Mouse (Mus musculus): Measurements from ENCODE around the gene Cd70. TPM values are rescaled to one million over a fixed set of nuclear protein-coding genes. Genes with fewer than 3 reads are reported as not detected.

The Cd70 gene
- polyA plus RNA-seq (2014; fragmentation: Illumina TruSeq; extraction: RNeasy Lipid Tissue Mini Kit (QIAGEN cat#74804); ENCODE audit: low read depth, low replicate concordance), result not detected

DNA sequence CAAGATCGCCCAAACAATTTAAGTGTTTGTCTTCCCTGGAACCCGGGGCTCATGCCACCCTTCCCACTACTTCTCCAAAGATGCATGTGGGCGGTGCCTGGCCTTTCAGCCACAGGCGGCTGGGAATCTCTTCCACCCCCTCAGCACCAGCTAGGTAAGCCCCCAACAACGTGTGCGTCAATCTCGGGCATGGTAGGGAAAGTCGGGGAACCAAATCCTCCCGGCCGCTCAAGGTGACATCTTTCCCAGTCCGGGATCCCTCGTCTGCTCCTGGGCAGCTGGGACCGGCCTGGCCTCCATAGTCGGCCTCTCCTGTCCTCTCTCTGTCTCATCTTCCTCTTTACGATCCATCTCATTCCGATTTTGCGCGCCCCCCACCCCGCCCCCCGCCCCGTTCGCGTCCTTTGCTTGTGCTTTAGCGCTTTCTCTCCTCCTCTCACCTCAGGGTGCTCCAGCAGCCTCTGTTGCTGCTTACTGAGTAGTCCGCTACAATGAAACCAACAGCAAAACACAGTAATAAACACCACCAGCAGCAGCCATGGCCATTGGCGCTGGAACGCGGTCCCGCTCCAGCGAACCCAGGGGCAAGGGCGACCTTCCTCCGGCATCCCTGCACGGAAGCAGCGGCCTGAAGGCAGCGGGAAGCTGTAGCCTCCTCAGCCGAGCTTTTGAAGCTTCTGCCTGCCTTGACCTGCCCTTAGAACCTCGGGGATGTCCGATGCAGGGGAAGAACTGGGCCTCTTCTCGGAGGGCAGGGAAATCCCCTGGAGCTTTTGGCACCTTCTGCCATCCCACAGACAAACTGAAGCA, at the start of gene Cd70:
Gene Cd70, minus strand, starts transcription at position 784 of the 810 bp plus-strand sequence.

DNA sequence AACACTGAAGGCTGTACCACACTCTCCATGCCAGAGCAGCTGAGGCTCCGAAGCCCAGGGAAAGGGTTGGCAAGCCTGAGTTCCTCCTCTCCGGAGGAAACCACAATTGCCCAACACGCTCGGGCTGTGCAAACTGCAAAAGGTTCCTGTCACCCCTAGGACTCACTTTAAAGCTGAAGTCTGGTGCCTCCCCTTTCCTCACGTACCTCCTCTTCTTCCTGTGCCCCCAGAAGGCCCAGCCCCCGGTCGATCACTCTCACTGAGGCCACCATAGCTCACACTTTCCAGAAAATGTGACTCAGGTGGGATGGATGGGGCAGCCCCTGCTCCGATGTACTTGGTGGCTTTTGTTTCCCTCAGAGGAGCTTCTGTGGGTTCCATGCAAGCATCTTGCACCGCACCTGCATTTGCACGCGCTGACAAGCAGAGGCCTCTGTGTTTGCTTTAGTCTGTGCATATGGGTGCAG, 44.5 kb upstream of the Cd70 start, which contains the start of gene Tnfsf14:
Gene Tnfsf14, minus strand, starts transcription at position 137 of the 467 bp plus-strand sequence.

DNA sequence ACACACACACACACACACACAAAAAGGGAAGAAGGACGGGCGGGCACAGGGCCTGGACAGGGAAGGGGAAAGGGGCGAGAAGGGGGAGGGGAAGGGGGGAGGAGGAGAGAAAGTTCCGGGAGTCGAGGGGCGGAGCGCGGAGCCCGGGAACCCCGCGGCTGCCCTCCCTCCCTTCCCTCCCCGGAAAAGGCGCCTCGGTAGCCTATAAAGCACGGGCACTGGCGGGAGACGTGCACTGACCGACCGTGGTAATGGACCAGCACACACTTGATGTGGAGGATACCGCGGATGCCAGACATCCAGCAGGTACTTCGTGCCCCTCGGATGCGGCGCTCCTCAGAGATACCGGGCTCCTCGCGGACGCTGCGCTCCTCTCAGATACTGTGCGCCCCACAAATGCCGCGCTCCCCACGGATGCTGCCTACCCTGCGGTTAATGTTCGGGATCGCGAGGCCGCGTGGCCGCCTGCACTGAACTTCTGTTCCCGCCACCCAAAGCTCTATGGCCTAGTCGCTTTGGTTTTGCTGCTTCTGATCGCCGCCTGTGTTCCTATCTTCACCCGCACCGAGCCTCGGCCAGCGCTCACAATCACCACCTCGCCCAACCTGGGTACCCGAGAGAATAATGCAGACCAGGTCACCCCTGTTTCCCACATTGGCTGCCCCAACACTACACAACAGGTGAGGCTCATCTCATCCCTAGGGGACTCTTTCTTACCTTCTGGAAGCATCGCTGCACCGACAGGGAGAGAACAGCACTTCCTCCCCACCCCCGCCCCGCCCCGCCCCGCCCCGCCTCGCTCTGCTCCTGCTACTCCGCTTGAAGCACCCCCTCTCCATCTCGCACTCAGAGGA, 44.2 kb downstream of the Cd70 start, which contains the start of gene Tnfsf9:
Gene Tnfsf9, plus strand, starts transcription at position 145 of the 854 bp plus-strand sequence.

Other genes with a start within 250 kb of the Cd70 start
- 23.8 TPM for gene Mllt1, start 214.4 kb downstream of the Cd70 start, polyA plus RNA-seq (2014; fragmentation: Illumina TruSeq; extraction: RNeasy Lipid Tissue Mini Kit (QIAGEN cat#74804); ENCODE audit: low read depth, low replicate concordance)
- gene Acer1, start 167.7 kb downstream of the Cd70 start, polyA plus RNA-seq (2014; fragmentation: Illumina TruSeq; extraction: RNeasy Lipid Tissue Mini Kit (QIAGEN cat#74804); ENCODE audit: low read depth, low replicate concordance), result not detected
- gene Clpp, start 159.5 kb downstream of the Cd70 start, polyA plus RNA-seq (2014; fragmentation: Illumina TruSeq; extraction: RNeasy Lipid Tissue Mini Kit (QIAGEN cat#74804); ENCODE audit: low read depth, low replicate concordance), result 107 TPM
- 73.4 TPM for gene Alkbh7, start 152.4 kb downstream of the Cd70 start, polyA plus RNA-seq (2014; fragmentation: Illumina TruSeq; extraction: RNeasy Lipid Tissue Mini Kit (QIAGEN cat#74804); ENCODE audit: low read depth, low replicate concordance)
- not detected for gene Pspn, start 149.8 kb downstream of the Cd70 start, polyA plus RNA-seq (2014; fragmentation: Illumina TruSeq; extraction: RNeasy Lipid Tissue Mini Kit (QIAGEN cat#74804); ENCODE audit: low read depth, low replicate concordance)
- gene Gtf2f1, start 138.5 kb downstream of the Cd70 start, polyA plus RNA-seq (2014; fragmentation: Illumina TruSeq; extraction: RNeasy Lipid Tissue Mini Kit (QIAGEN cat#74804); ENCODE audit: low read depth, low replicate concordance), result 29.0 TPM
- gene Gm17949, start 138.3 kb downstream of the Cd70 start, polyA plus RNA-seq (2014; fragmentation: Illumina TruSeq; extraction: RNeasy Lipid Tissue Mini Kit (QIAGEN cat#74804); ENCODE audit: low read depth, low replicate concordance), result not detected
- gene Khsrp, start 118.3 kb downstream of the Cd70 start, polyA plus RNA-seq (2014; fragmentation: Illumina TruSeq; extraction: RNeasy Lipid Tissue Mini Kit (QIAGEN cat#74804); ENCODE audit: low read depth, low replicate concordance), result 25.9 TPM
- not detected for gene Slc25a41, start 108.1 kb downstream of the Cd70 start, polyA plus RNA-seq (2014; fragmentation: Illumina TruSeq; extraction: RNeasy Lipid Tissue Mini Kit (QIAGEN cat#74804); ENCODE audit: low read depth, low replicate concordance)
- not detected for gene Crb3, start 90.7 kb downstream of the Cd70 start, polyA plus RNA-seq (2014; fragmentation: Illumina TruSeq; extraction: RNeasy Lipid Tissue Mini Kit (QIAGEN cat#74804); ENCODE audit: low read depth, low replicate concordance)
- gene Slc25a23, start 89.9 kb downstream of the Cd70 start, polyA plus RNA-seq (2014; fragmentation: Illumina TruSeq; extraction: RNeasy Lipid Tissue Mini Kit (QIAGEN cat#74804); ENCODE audit: low read depth, low replicate concordance), result 64.1 TPM
- 1.5 TPM for gene Dennd1c, start 71.3 kb downstream of the Cd70 start, polyA plus RNA-seq (2014; fragmentation: Illumina TruSeq; extraction: RNeasy Lipid Tissue Mini Kit (QIAGEN cat#74804); ENCODE audit: low read depth, low replicate concordance)
- 3.6 TPM for gene Tubb4a, start 62.0 kb downstream of the Cd70 start, polyA plus RNA-seq (2014; fragmentation: Illumina TruSeq; extraction: RNeasy Lipid Tissue Mini Kit (QIAGEN cat#74804); ENCODE audit: low read depth, low replicate concordance)
- gene Tnfsf9, start 44.5 kb downstream of the Cd70 start, polyA plus RNA-seq (2014; fragmentation: Illumina TruSeq; extraction: RNeasy Lipid Tissue Mini Kit (QIAGEN cat#74804); ENCODE audit: low read depth, low replicate concordance), result 1.9 TPM
- gene Tnfsf14, start 44.4 kb upstream of the Cd70 start, polyA plus RNA-seq (2014; fragmentation: Illumina TruSeq; extraction: RNeasy Lipid Tissue Mini Kit (QIAGEN cat#74804); ENCODE audit: low read depth, low replicate concordance), result not detected
- 132 TPM for gene C3, start 78.4 kb upstream of the Cd70 start, polyA plus RNA-seq (2014; fragmentation: Illumina TruSeq; extraction: RNeasy Lipid Tissue Mini Kit (QIAGEN cat#74804); ENCODE audit: low read depth, low replicate concordance)
- gene Gpr108, start 98.7 kb upstream of the Cd70 start, polyA plus RNA-seq (2014; fragmentation: Illumina TruSeq; extraction: RNeasy Lipid Tissue Mini Kit (QIAGEN cat#74804); ENCODE audit: low read depth, low replicate concordance), result 36.3 TPM
- gene Trip10, start 99.7 kb upstream of the Cd70 start, polyA plus RNA-seq (2014; fragmentation: Illumina TruSeq; extraction: RNeasy Lipid Tissue Mini Kit (QIAGEN cat#74804); ENCODE audit: low read depth, low replicate concordance), result 123 TPM
- gene Vav1, start 129.3 kb upstream of the Cd70 start, polyA plus RNA-seq (2014; fragmentation: Illumina TruSeq; extraction: RNeasy Lipid Tissue Mini Kit (QIAGEN cat#74804); ENCODE audit: low read depth, low replicate concordance), result 0.76 TPM
- 6.7 TPM for gene Adgre1, start 208.9 kb upstream of the Cd70 start, polyA plus RNA-seq (2014; fragmentation: Illumina TruSeq; extraction: RNeasy Lipid Tissue Mini Kit (QIAGEN cat#74804); ENCODE audit: low read depth, low replicate concordance)

All from heart, adult 10 weeks (tissue).